Mouse (Mus musculus): ENCODE measurements around the gene Mbd5. TPM values are rescaled to one million over a fixed set of nuclear protein-coding genes. Genes with fewer than 3 reads are reported as not detected.

Gene Mbd5
- total and polyA plus RNA-seq, 2 experiments from 2014 or later, result 25.1 to 27.7 TPM

- H3K36me3 ChIP-seq (ENCODE audit: insufficient read depth, low read length), result no peaks in the 10 kb centered on the region
- no peak overlapping the region for H3K9ac ChIP-seq (replicated peaks; ENCODE audit: low read length, poor library complexity, severe bottlenecking)
- H3K27me3 ChIP-seq (ENCODE audit: insufficient read depth, low read length), result no peaks in the 10 kb centered on the region
- no peak overlapping the region for H3K4me2 ChIP-seq (ENCODE audit: low read depth, low read length, poor library complexity, severe bottlenecking)
- no peak for DNase-seq (ENCODE audit: low spot score)
- TF ChIP-seq CTCF (IDR thresholded peaks at IDR 0.05), result no peak
- WGBS, result 31% methylated on average over 5 of the region's 5 CpGs
- H3K4me3 ChIP-seq (ENCODE audit: low read depth, low read length), result no peak overlapping the region
- H3K9me3 ChIP-seq (ENCODE audit: low read length), result no peaks in the 10 kb centered on the region
- H3K27ac ChIP-seq (ENCODE audit: low read depth, low read length), result no peak overlapping the region
- ATAC-seq (ENCODE audit: low FRiP score), result no peak
- H3K4me1 ChIP-seq (ENCODE audit: insufficient read depth, low read length), result no peaks in the 10 kb centered on the region
Observed at GRCm38 (mm10) chr2:49364546-49364945, 415.2 kb downstream of the Mbd5 start.

- Histone ChIP-seq H3K4me3 (ENCODE audit: low read depth, low read length) (no peak overlapping the region), H3K27me3 (ENCODE audit: insufficient read depth, low read length) (no peaks in the 10 kb centered on the region), H3K4me2 (ENCODE audit: low read depth, low read length, poor library complexity, severe bottlenecking) (no peak overlapping the region), H3K27ac (ENCODE audit: low read depth, low read length) (no peak overlapping the region), H3K36me3 (ENCODE audit: insufficient read depth, low read length) (no peaks in the 10 kb centered on the region), H3K4me1 (ENCODE audit: insufficient read depth, low read length) (no peaks in the 10 kb centered on the region), H3K9me3 (ENCODE audit: low read length) (no peaks in the 10 kb centered on the region), H3K9ac (replicated peaks; ENCODE audit: low read length, poor library complexity, severe bottlenecking) (no peak overlapping the region)
- DNase-seq (ENCODE audit: low spot score) (no peak), ATAC-seq (ENCODE audit: low FRiP score) (no peak)
- 94% methylated on average over 14 of the region's 14 CpGs for WGBS
- no peak for TF ChIP-seq CTCF (IDR thresholded peaks at IDR 0.05)
Observed at GRCm38 (mm10) chr2:49366878-49367545, 417.7 kb downstream of the Mbd5 start.

- no peaks in the 10 kb centered on the region for H3K4me1 ChIP-seq (ENCODE audit: insufficient read depth, low read length)
Observed at GRCm38 (mm10) chr2:49367546-49367917, 418.2 kb downstream of the Mbd5 start.

GRCm38 (mm10) chr2:49371632-49372031 is 422.3 kb downstream of the Mbd5 start:
- Histone ChIP-seq H3K9me3 (ENCODE audit: low read length) (no peaks in the 10 kb centered on the region), H3K4me1 (ENCODE audit: insufficient read depth, low read length) (no peaks in the 10 kb centered on the region), H3K27me3 (ENCODE audit: insufficient read depth, low read length) (no peaks in the 10 kb centered on the region), H3K4me3 (ENCODE audit: low read depth, low read length) (no peak overlapping the region), H3K36me3 (ENCODE audit: insufficient read depth, low read length) (no peaks in the 10 kb centered on the region), H3K4me2 (ENCODE audit: low read depth, low read length, poor library complexity, severe bottlenecking) (no peak overlapping the region), H3K9ac (replicated peaks; ENCODE audit: low read length, poor library complexity, severe bottlenecking) (no peak overlapping the region), H3K27ac (ENCODE audit: low read depth, low read length) (no peak overlapping the region)
- no peak for TF ChIP-seq CTCF (IDR thresholded peaks at IDR 0.05)
- no peak for ATAC-seq (ENCODE audit: low FRiP score)
- WGBS, result 38% methylated on average over 5 of the region's 5 CpGs
- DNase-seq (ENCODE audit: low spot score), result no peak

More at GRCm38 (mm10) chr2:49367546-49367917, 418.2 kb downstream of the Mbd5 start:
- DNase-seq (ENCODE audit: low spot score) (no peak), ATAC-seq (ENCODE audit: low FRiP score) (no peak)
- Histone ChIP-seq H3K4me3 (ENCODE audit: low read depth, low read length) (no peak overlapping the region), H3K36me3 (ENCODE audit: insufficient read depth, low read length) (no peaks in the 10 kb centered on the region), H3K27me3 (ENCODE audit: insufficient read depth, low read length) (no peaks in the 10 kb centered on the region), H3K4me2 (ENCODE audit: low read depth, low read length, poor library complexity, severe bottlenecking) (no peak overlapping the region), H3K9ac (replicated peaks; ENCODE audit: low read length, poor library complexity, severe bottlenecking) (no peak overlapping the region), H3K9me3 (ENCODE audit: low read length) (no peaks in the 10 kb centered on the region), H3K27ac (ENCODE audit: low read depth, low read length) (no peak overlapping the region)
- WGBS, result 78% methylated on average over 17 of the region's 17 CpGs
- TF ChIP-seq CTCF (IDR thresholded peaks at IDR 0.05), result no peak

- Histone ChIP-seq H3K27ac (ENCODE audit: low read depth, low read length) (no peak overlapping the region), H3K4me3 (ENCODE audit: low read depth, low read length) (no peak overlapping the region), H3K4me1 (ENCODE audit: insufficient read depth, low read length) (no peaks in the 10 kb centered on the region), H3K36me3 (ENCODE audit: insufficient read depth, low read length) (no peaks in the 10 kb centered on the region), H3K4me2 (ENCODE audit: low read depth, low read length, poor library complexity, severe bottlenecking) (no peak overlapping the region), H3K9me3 (ENCODE audit: low read length) (no peaks in the 10 kb centered on the region), H3K27me3 (ENCODE audit: insufficient read depth, low read length) (no peaks in the 10 kb centered on the region), H3K9ac (replicated peaks; ENCODE audit: low read length, poor library complexity, severe bottlenecking) (no peak overlapping the region)
- 65% methylated on average over 3 of the region's 3 CpGs for WGBS
- no peak for TF ChIP-seq CTCF (IDR thresholded peaks at IDR 0.05)
- DNase-seq (ENCODE audit: low spot score) (no peak), ATAC-seq (ENCODE audit: low FRiP score) (no peak)
Observed at GRCm38 (mm10) chr2:49372586-49372985, 423.3 kb downstream of the Mbd5 start.

Other genes starting within 250 kb of the Mbd5 start
- 69.8 and 92.2 TPM in 2 replicates for gene Acvr2a, start 135.4 kb upstream of the Mbd5 start, total RNA-seq (2014; rRNA removed)
- gene Acvr2a, start 135.4 kb upstream of the Mbd5 start, polyA plus RNA-seq (2015; fragmentation: Nextera tagmentation; extraction: Ambion mirVana), result 28.9 and 30.3 TPM in 2 replicates
- gene Orc4, start 769 bp downstream of the Mbd5 start, total RNA-seq (2014; rRNA removed), result 42.9 and 86.2 TPM in 2 replicates
- gene Orc4, start 769 bp downstream of the Mbd5 start, polyA plus RNA-seq (2015; fragmentation: Nextera tagmentation; extraction: Ambion mirVana), result 69.0 and 75.0 TPM in 2 replicates

Measured in midbrain, postnatal 0 days (tissue).